Mouse (Mus musculus) CH12.LX (cell line): Measurements from ENCODE around the gene Rnd1. TPM values are rescaled to one million over a fixed set of nuclear protein-coding genes. Genes with fewer than 3 reads are reported as not detected.

Experiments used
- DNase-seq: peaks from one replicate; pipeline ENCODE4 v3.0.0-alpha.2; 2013; ENCODE audit errors: extremely low read depth
- H3K27ac ChIP-seq: 2 replicates; pipeline ENCODE4 v1.5.1; 2012; ENCODE audit warnings: low read depth, mild to moderate bottlenecking, control low read depth, moderate library complexity; ENCODE audit not compliant: insufficient read depth
- H3K27me3 ChIP-seq: replicated peaks from 2 replicates; pipeline ENCODE3; 2012; ENCODE audit warnings: inconsistent platforms
- H3K36me3 ChIP-seq, 2 experiments: replicated peaks in 1 of 2; 2 replicates each; pipeline versions ENCODE3 to v1.6.1; 2012; ENCODE audit warnings: inconsistent platforms in 1 of 2, low read length in 1 of 2, mild to moderate bottlenecking in 1 of 2, mixed read lengths in 1 of 2, moderate library complexity in 1 of 2; ENCODE audit not compliant: control insufficient read depth in 1 of 2, insufficient read depth in 1 of 2
- H3K4me1 ChIP-seq, 2 experiments: 2 replicates each; pipeline ENCODE4 v1.6.1; 2012; ENCODE audit warnings: inconsistent platforms in 1 of 2, moderate library complexity in 1 of 2; ENCODE audit not compliant: insufficient read depth in 2 of 2, control insufficient read depth in 1 of 2
- H3K4me2 ChIP-seq: 2 replicates; pipeline ENCODE4 v1.6.1; 2012; ENCODE audit warnings: low read depth, mild to moderate bottlenecking, control low read depth; ENCODE audit not compliant: poor library complexity, insufficient read depth, severe bottlenecking
- H3K4me3 ChIP-seq, 3 experiments: fragments of 150-350 bp in 1 of 3; sonication (generic) in 1 of 3; replicated peaks in 1 of 3; 2 replicates each; pipeline versions ENCODE3 to v1.5.1; 2011 to 2012; ENCODE audit warnings: low read depth in 2 of 3, low read length in 2 of 3, mild to moderate bottlenecking in 2 of 3, moderate library complexity in 2 of 3, control low read depth in 1 of 3, improper control_type of control experiment in 1 of 3, inconsistent platforms in 1 of 3, mixed read lengths in 1 of 3; ENCODE audit not compliant: poor library complexity in 1 of 3
- H3K79me2 ChIP-seq: replicated peaks from 2 replicates; pipeline ENCODE4 v1.6.1; 2012; ENCODE audit warnings: mild to moderate bottlenecking, moderate library complexity; ENCODE audit not compliant: control insufficient read depth, poor library complexity, insufficient read depth, severe bottlenecking; ENCODE audit errors: extremely low read depth
- H3K9ac ChIP-seq: 2 replicates; pipeline ENCODE4 v1.6.1; 2012; ENCODE audit warnings: low read depth, mild to moderate bottlenecking, control low read depth, moderate library complexity; ENCODE audit not compliant: insufficient read depth
- H3K9me3 ChIP-seq: replicated peaks from 2 replicates; pipeline ENCODE3; 2012; ENCODE audit warnings: low read length, inconsistent platforms, mixed read lengths
- BHLHE40 ChIP-seq: IDR thresholded peaks from 2 replicates; pipeline ENCODE4 v1.6.1; 2011; ENCODE audit warnings: mild to moderate bottlenecking, low read depth, low read length, improper control_type of control experiment
- CHD1 ChIP-seq: IDR thresholded peaks from 2 replicates; pipeline ENCODE4 v1.6.1; 2012; ENCODE audit warnings: low read depth, low read length, improper control_type of control experiment, inconsistent platforms
- CHD2 ChIP-seq: IDR thresholded peaks from 2 replicates; pipeline ENCODE4 v1.6.1; 2011; ENCODE audit warnings: low read length, improper control_type of control experiment
- GABPA ChIP-seq: IDR thresholded peaks from 2 replicates; pipeline ENCODE4 v1.6.1; 2012; ENCODE audit warnings: low read depth, low read length, improper control_type of control experiment, inconsistent platforms; ENCODE audit not compliant: insufficient replicate concordance
- MAX ChIP-seq: IDR thresholded peaks from 2 replicates; pipeline ENCODE4 v1.6.1; 2011; ENCODE audit warnings: low read length, improper control_type of control experiment
- MEF2A ChIP-seq: IDR thresholded peaks from 2 replicates; pipeline ENCODE4 v1.6.1; 2014; ENCODE audit warnings: low read depth, mild to moderate bottlenecking, inconsistent platforms, low read length, improper control_type of control experiment, borderline replicate concordance
- MXI1 ChIP-seq: IDR thresholded peaks from 2 replicates; pipeline ENCODE4 v1.6.1; 2011; ENCODE audit warnings: mild to moderate bottlenecking, low read depth, low read length, improper control_type of control experiment
- MYC ChIP-seq: IDR thresholded peaks from 2 replicates; pipeline ENCODE4 v1.6.1; 2011; ENCODE audit warnings: low read depth, mild to moderate bottlenecking, improper control_type of control experiment, low read length
- NRF1 ChIP-seq: IDR thresholded peaks from 2 replicates; pipeline ENCODE4 v1.6.1; 2014; ENCODE audit warnings: low read depth, mild to moderate bottlenecking, inconsistent platforms, low read length, improper control_type of control experiment, moderate library complexity
- POLR2AphosphoS2 ChIP-seq: IDR thresholded peaks from 2 replicates; pipeline ENCODE4 v1.6.1; 2011; ENCODE audit warnings: low read depth, low read length, improper control_type of control experiment
- SIN3A ChIP-seq: IDR thresholded peaks from 2 replicates; pipeline ENCODE4 v1.6.1; 2012; ENCODE audit warnings: low read length, improper control_type of control experiment, inconsistent platforms
- ZMIZ1 ChIP-seq: IDR thresholded peaks from 2 replicates; pipeline ENCODE4 v1.6.1; 2012; ENCODE audit warnings: low read depth, mild to moderate bottlenecking, inconsistent platforms, low read length, improper control_type of control experiment
- dilution Hi-C: fragments of 300-500 bp; cut with MboI; formaldehyde crosslinking; loops from 2 replicates; pipeline ENCODE4 v1.14.3; 2020; ENCODE audit warnings: low sequenced_read_pairs; ENCODE audit not compliant: extremely low pct_unique_long_range_greater_than_20kb, extremely low pct_ligation_motif_present
- in situ Hi-C: fragments of 300-500 bp; cut with MboI; formaldehyde crosslinking; loops from 3 replicates; pipeline ENCODE4 v1.14.3; 2019; ENCODE audit warnings: low sequenced_read_pairs, low pct_ligation_motif_present, low pct_unique_long_range_greater_than_20kb, mixed read lengths
- polyA plus RNA-seq: library from polyadenylated mRNA; unstranded; fragments of >175 nt; gene quantifications from 2 replicates; pipeline ENCODE4 v1.2.1, GENCODE M21; 2012; ENCODE audit warnings: low read depth; ENCODE audit not compliant: insufficient read length
- total RNA-seq, 2 experiments: library from RNA; depleted of rRNA; stranded (reverse); fragments of 300-350 nt in 1 of 2; fragments of >200 nt in 1 of 2; gene quantifications; 2 replicates each; pipeline ENCODE4 v1.2.3; 2012 to 2014

Gene Rnd1
- total and polyA plus RNA-seq, 3 experiments: 6.0 to 9.4 (median 6.3) TPM

DNA sequence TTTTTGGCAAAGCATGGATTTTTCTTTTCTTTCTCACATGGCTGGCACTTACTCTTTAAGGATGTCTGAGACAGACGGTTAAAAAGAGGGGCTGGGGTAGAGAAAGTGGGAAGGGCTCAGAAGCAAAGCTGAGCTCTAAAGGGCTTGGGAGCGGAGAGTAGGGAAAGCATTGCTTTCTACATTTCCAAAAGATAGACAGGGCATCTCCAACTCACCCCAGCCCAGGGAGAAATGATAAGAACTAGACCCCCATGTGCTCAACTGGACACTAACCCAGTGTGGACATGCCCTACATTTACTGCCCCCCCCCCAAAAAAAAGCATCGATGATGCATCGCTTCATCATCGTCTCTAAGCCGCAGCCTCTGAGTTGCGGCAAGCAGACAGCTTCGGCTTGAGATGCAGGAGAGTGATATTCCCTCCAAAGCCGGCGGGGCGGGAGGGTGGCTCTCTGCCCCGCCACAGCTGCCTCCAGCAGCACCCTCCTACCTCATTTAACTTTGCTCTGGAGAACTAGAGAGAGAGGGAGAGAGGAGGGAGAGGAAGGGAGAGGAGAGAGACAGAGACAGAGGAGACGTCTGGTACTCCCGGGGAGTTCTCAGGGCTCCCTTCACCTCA lies 1.5 kb downstream of the Rnd1 start:
- H3K79me2 ChIP-seq: no peaks in the 10 kb centered on the region
- TF ChIP-seq MAX: no peak
- in situ Hi-C loops: no loop called here
- H3K27me3 ChIP-seq: peaks cover 5% of the 10 kb centered on the region
- H3K36me3 ChIP-seq: peaks cover 0 to 34% of the 10 kb centered on the region in 2 experiments
- DNase-seq: no peak
- H3K4me3 ChIP-seq: no peak overlapping the region
- peaks cover 14 to 35% of the 10 kb centered on the region in 2 experiments for H3K4me1 ChIP-seq
- dilution Hi-C loops: no loop called here
- H3K4me2 ChIP-seq: no peak overlapping the region
- no peak overlapping the region for H3K27ac ChIP-seq
- no peak overlapping the region for H3K9ac ChIP-seq
- no peaks in the 10 kb centered on the region for H3K9me3 ChIP-seq

GRCm38 (mm10) chr15:98674994-98675545 lies 2.2 kb downstream of the Rnd1 start:
- Histone ChIP-seq H3K27ac (no peak overlapping the region), H3K4me2 (no peak overlapping the region), H3K79me2 (no peaks in the 10 kb centered on the region), H3K36me3 (peaks cover 4 to 40% of the 10 kb centered on the region in 2 experiments), H3K4me3 (no peak overlapping the region), H3K27me3 (peaks cover 5% of the 10 kb centered on the region), H3K4me1 (peaks cover 14 to 35% of the 10 kb centered on the region in 2 experiments), H3K9ac (no peak overlapping the region), H3K9me3 (no peaks in the 10 kb centered on the region)
- no peak for DNase-seq
- dilution Hi-C loops: no loop called here
- in situ Hi-C loops: loop anchor here (5.0 kb wide), 1 partner anchor 32 kb away; the partner anchor contains the start of gene Ccdc65
- TF ChIP-seq CHD2: no peak
- TF ChIP-seq NRF1: no peak
- TF ChIP-seq SIN3A: no peak
- TF ChIP-seq BHLHE40: no peak
- TF ChIP-seq CHD1: no peak
- no peak for TF ChIP-seq POLR2AphosphoS2
- TF ChIP-seq ZMIZ1: no peak
- no peak for TF ChIP-seq MXI1
- no peak for TF ChIP-seq MYC
- no peak for TF ChIP-seq GABPA
- no peak for TF ChIP-seq MEF2A
